Mouse (Mus musculus) neural tube, embryonic 11.5 days (tissue): ENCODE data around the gene Cacng8. TPM values are rescaled to one million over a fixed set of nuclear protein-coding genes. Genes with fewer than 3 reads are reported as not detected.

ENCODE experiments used
- ATAC-seq: fragments of 200-750 bp; cut with Nextera tagmentation; 2 replicates; pipeline ENCODE4 v1.8.0; 2017; ENCODE audit warnings: moderate number of reproducible peaks, mild to moderate bottlenecking, moderate TSS enrichment, moderate library complexity; ENCODE audit not compliant: insufficient read depth, low FRiP score, low TSS enrichment
- DNase-seq: peaks from one replicate; pipeline ENCODE4 v3.0.0-alpha.2; 2015; ENCODE audit warnings: low spot score
- H3K27ac ChIP-seq: fragments of 300-500 bp; sonication (generic); 2 replicates; pipeline ENCODE4 v1.5.1; 2014; ENCODE audit warnings: low read depth, mild to moderate bottlenecking, low read length
- H3K27me3 ChIP-seq: fragments of 300-500 bp; sonication (generic); 2 replicates; pipeline ENCODE4 v1.6.1; 2014; ENCODE audit warnings: mild to moderate bottlenecking, low read length, mixed read lengths; ENCODE audit not compliant: control insufficient read depth, insufficient read depth
- H3K36me3 ChIP-seq: fragments of 300-500 bp; sonication (generic); 2 replicates; pipeline ENCODE4 v1.6.1; 2014; ENCODE audit warnings: mild to moderate bottlenecking, low read length, moderate library complexity, mixed read lengths; ENCODE audit not compliant: control insufficient read depth, insufficient read depth
- H3K4me1 ChIP-seq: fragments of 300-500 bp; sonication (generic); 2 replicates; pipeline ENCODE4 v1.6.1; 2014; ENCODE audit warnings: low read length, mixed read lengths; ENCODE audit not compliant: control insufficient read depth, insufficient read depth
- H3K4me2 ChIP-seq: fragments of 300-500 bp; sonication (generic); 2 replicates; pipeline ENCODE4 v1.6.1; 2014; ENCODE audit warnings: low read depth, mild to moderate bottlenecking, moderate library complexity
- H3K4me3 ChIP-seq: fragments of 300-500 bp; sonication (generic); 2 replicates; pipeline ENCODE4 v1.5.1; 2014; ENCODE audit warnings: low read depth, low read length
- H3K9ac ChIP-seq: fragments of 300-500 bp; sonication (generic); 2 replicates; pipeline ENCODE4 v1.6.1; 2014; ENCODE audit warnings: mild to moderate bottlenecking, low read length
- H3K9me3 ChIP-seq: fragments of 300-500 bp; sonication (generic); 2 replicates; pipeline ENCODE4 v1.6.1; 2016; ENCODE audit warnings: low read length; ENCODE audit not compliant: control insufficient read depth
- WGBS: fragments of 180-500 bp; shearing (Covaris S2); extraction: QIAGEN DNeasy Blood & Tissue Kit; methylation state at CpG from one replicate; pipeline ENCODE4 v1.1.7; 2014; 5-methylcytosine and 5-hydroxymethylcytosine counted together
- polyA plus RNA-seq: library from polyadenylated mRNA; unstranded; fragments of >200 nt; fragmentation: Nextera tagmentation; extraction: Ambion mirVana; gene quantifications from 2 replicates; pipeline ENCODE4 v1.2.1, GENCODE M21; 2014

Cacng8 gene
- polyA plus RNA-seq, 1 experiment from 2014 or later = 4.9 TPM

- WGBS = 79% methylated on average over 1 of the region's 1 CpGs
- no peak overlapping the region for H3K4me3 ChIP-seq
- H3K36me3 ChIP-seq = peaks cover 3% of the 10 kb centered on the region; the same call in 1 of the 2 replicates
- H3K9ac ChIP-seq = no peak overlapping the region
- no peaks in the 10 kb centered on the region for H3K9me3 ChIP-seq
- no peaks in the 10 kb centered on the region for H3K4me1 ChIP-seq
- ATAC-seq (no peak), DNase-seq (no peak)
- H3K27me3 ChIP-seq = no peaks in the 10 kb centered on the region
- no peak overlapping the region for H3K27ac ChIP-seq
- H3K4me2 ChIP-seq = no peak overlapping the region
Observed at GRCm38 (mm10) chr7:3360678-3361077, 29.8 kb upstream of the Cacng8 start.

- no peak for ATAC-seq
Observed at GRCm38 (mm10) chr7:3365547-3366279, 24.8 kb upstream of the Cacng8 start.

GRCm38 (mm10) chr7:3366705-3367516, 23.6 kb upstream of the Cacng8 start:
- ATAC-seq (no peak), DNase-seq (no peak)
- Histone ChIP-seq H3K9ac (no peak overlapping the region), H3K27ac (no peak overlapping the region), H3K36me3 (no peaks in the 10 kb centered on the region; the same call in 1 of the 2 replicates), H3K4me2 (no peak overlapping the region), H3K4me3 (no peak overlapping the region), H3K27me3 (peaks cover 6% of the 10 kb centered on the region), H3K4me1 (no peaks in the 10 kb centered on the region), H3K9me3 (no peaks in the 10 kb centered on the region)
- 11% methylated on average over 42 of the region's 42 CpGs for WGBS

More at GRCm38 (mm10) chr7:3365547-3366279, 24.8 kb upstream of the Cacng8 start:
- no peak overlapping the region for H3K4me3 ChIP-seq
- H3K4me2 ChIP-seq = no peak overlapping the region
- H3K36me3 ChIP-seq = no peaks in the 10 kb centered on the region; the same call in 1 of the 2 replicates
- H3K27me3 ChIP-seq = peaks cover 6% of the 10 kb centered on the region
- DNase-seq = no peak
- no peaks in the 10 kb centered on the region for H3K9me3 ChIP-seq
- no peak overlapping the region for H3K27ac ChIP-seq
- no peaks in the 10 kb centered on the region for H3K4me1 ChIP-seq
- H3K9ac ChIP-seq = no peak overlapping the region
- 32% methylated on average over 11 of the region's 11 CpGs for WGBS

GRCm38 (mm10) chr7:3367569-3367968, 22.9 kb upstream of the Cacng8 start:
- no peaks in the 10 kb centered on the region for H3K9me3 ChIP-seq
- DNase-seq = no peak
- 16% methylated on average over 10 of the region's 11 CpGs for WGBS
- no peak overlapping the region for H3K4me2 ChIP-seq
- H3K27ac ChIP-seq = no peak overlapping the region
- ATAC-seq = no peak
- H3K27me3 ChIP-seq = peaks cover 6% of the 10 kb centered on the region
- no peaks in the 10 kb centered on the region for H3K4me1 ChIP-seq
- no peak overlapping the region for H3K4me3 ChIP-seq
- H3K36me3 ChIP-seq = no peaks in the 10 kb centered on the region
- no peak overlapping the region for H3K9ac ChIP-seq

- Histone ChIP-seq H3K9ac (no peak overlapping the region), H3K4me3 (no peak overlapping the region), H3K27ac (no peak overlapping the region), H3K4me1 (no peaks in the 10 kb centered on the region), H3K4me2 (no peak overlapping the region), H3K27me3 (peaks cover 6% of the 10 kb centered on the region), H3K9me3 (no peaks in the 10 kb centered on the region), H3K36me3 (no peaks in the 10 kb centered on the region)
- ATAC-seq = no peak
- peak; percentile 23 for DNase-seq
- WGBS = 31% methylated on average over 12 of the region's 12 CpGs
Observed at GRCm38 (mm10) chr7:3368311-3368710, 22.2 kb upstream of the Cacng8 start.

- Histone ChIP-seq H3K36me3 (no peaks in the 10 kb centered on the region), H3K4me3 (no peak overlapping the region), H3K27me3 (peaks cover 6% of the 10 kb centered on the region), H3K9me3 (no peaks in the 10 kb centered on the region), H3K4me2 (no peak overlapping the region), H3K9ac (no peak overlapping the region), H3K4me1 (no peaks in the 10 kb centered on the region), H3K27ac (no peak overlapping the region)
- DNase-seq (no peak), ATAC-seq (no peak)
- WGBS = 83% methylated on average over 6 of the region's 6 CpGs
Observed at GRCm38 (mm10) chr7:3369189-3369588, 21.3 kb upstream of the Cacng8 start.

GRCm38 (mm10) chr7:3370407-3370806, 20.1 kb upstream of the Cacng8 start:
- ATAC-seq = no peak
- no peak overlapping the region for H3K9ac ChIP-seq
- no peaks in the 10 kb centered on the region for H3K36me3 ChIP-seq
- 60% methylated on average over 4 of the region's 4 CpGs for WGBS
- H3K4me3 ChIP-seq = no peak overlapping the region
- H3K4me2 ChIP-seq = no peak overlapping the region
- DNase-seq = no peak
- H3K4me1 ChIP-seq = no peaks in the 10 kb centered on the region
- no peak overlapping the region for H3K27ac ChIP-seq
- no peaks in the 10 kb centered on the region for H3K9me3 ChIP-seq
- H3K27me3 ChIP-seq = peaks cover 6% of the 10 kb centered on the region

GRCm38 (mm10) chr7:3372376-3372775, 18.1 kb upstream of the Cacng8 start:
- H3K9me3 ChIP-seq = no peaks in the 10 kb centered on the region
- H3K27ac ChIP-seq = no peak overlapping the region
- no peak overlapping the region for H3K9ac ChIP-seq
- H3K4me3 ChIP-seq = no peak overlapping the region
- peaks cover 2% of the 10 kb centered on the region; the same call in 1 of the 2 replicates for H3K27me3 ChIP-seq
- no peak overlapping the region for H3K4me2 ChIP-seq
- WGBS = 53% methylated on average over 2 of the region's 2 CpGs
- ATAC-seq = no peak
- H3K36me3 ChIP-seq = no peaks in the 10 kb centered on the region
- no peaks in the 10 kb centered on the region for H3K4me1 ChIP-seq
- no peak for DNase-seq
